9 mouse cellular contexts compared by ENCODE assay signal in genomic region chr7:79594854-79595253, GRCm38 (mm10). TPM values are rescaled to one million over a fixed set of nuclear protein-coding genes. Genes with fewer than 3 reads are reported as not detected.
A peak's percentile ranks its signal among the peaks of the same experiment; 100 is the strongest.
DNase-seq lines count a peak whose midpoint lies in the region; ATAC-seq and TF ChIP-seq lines count a peak whose summit lies in the region.
"Had no signal": no experiment of that assay in that cellular context is flagged by ENCODE, and none has a peak within 500 bp of the region (broad histone marks: within the 10 kb centered on the region; RNA-seq: fewer than 3 reads in every experiment).

No protein-coding gene starts in this region.

- no peak for TF ChIP-seq POLR2A in liver, adult 2 months (IDR thresholded peaks at IDR 0.05; ENCODE audit: extremely low read depth, insufficient read depth, low read length)

- H3K4me1 ChIP-seq in E14TG2a.4 (replicated peaks; ENCODE audit: low read depth, low read length), result peaks cover 45% of the 10 kb centered on the region
- H3K4me1 ChIP-seq in kidney, postnatal 0 days (replicated peaks; ENCODE audit: insufficient read depth, low read length), result peaks cover 3% of the 10 kb centered on the region; the same call in 1 of the 2 replicates
- H3K4me1 ChIP-seq in liver, adult 2 months (ENCODE audit: control insufficient read depth, insufficient read depth, low read length), result 0 out of 2 replicates have a peak, but pooled peaks cover 2% of the 10 kb centered on the region
- peaks cover 49% of the 10 kb centered on the region for H3K4me1 ChIP-seq in neural tube, embryonic 13.5 days (replicated peaks)

- no peak overlapping the region for H3K9ac ChIP-seq in kidney, postnatal 0 days (ENCODE audit: low read depth, low read length)
- H3K9ac ChIP-seq in liver, adult 2 months (ENCODE audit: low read depth, low read length), result no peak overlapping the region
- H3K9ac ChIP-seq in neural tube, embryonic 13.5 days, result peak overlapping the region; percentile 6; the same call in 1 of the 2 replicates
- H3K9ac ChIP-seq: heart, embryonic 15.5 days had no signal

- peaks cover 91% of the 10 kb centered on the region for H3K27me3 ChIP-seq in E14TG2a.4 (ENCODE audit: insufficient read depth, low read length)
- peaks cover 37% of the 10 kb centered on the region for H3K27me3 ChIP-seq in kidney, postnatal 0 days (ENCODE audit: insufficient read depth, low read length)
- peaks cover 16% of the 10 kb centered on the region; the same call in 1 of the 2 replicates for H3K27me3 ChIP-seq in liver, adult 2 months (ENCODE audit: control insufficient read depth, insufficient read depth, low read length)
- peaks cover 76% of the 10 kb centered on the region for H3K27me3 ChIP-seq in neural tube, embryonic 13.5 days

- WGBS in kidney, postnatal 0 days, result 15% methylated on average over 7 of the region's 7 CpGs
- WGBS in liver, adult 2 months, result 15% methylated on average over 7 of the region's 7 CpGs
- WGBS in neural tube, embryonic 13.5 days, result 12% methylated on average over 7 of the region's 7 CpGs

- TF ChIP-seq CTCF in E14TG2a.4 (conservative IDR thresholded peaks at IDR 0.05; ENCODE audit: low read length), result peak; percentile 61
- TF ChIP-seq CTCF in kidney, postnatal 0 days (IDR thresholded peaks at IDR 0.05; ENCODE audit: low read depth), result peak; percentile 96
- peak; percentile 94 for TF ChIP-seq CTCF in liver, adult 2 months (IDR thresholded peaks at IDR 0.05; ENCODE audit: low read depth, low read length)

- H3K4me3 ChIP-seq in E14TG2a.4 (replicated peaks; ENCODE audit: low read length), result no peak overlapping the region
- H3K4me3 ChIP-seq in kidney, postnatal 0 days (replicated peaks; ENCODE audit: low read depth, low read length), result no peak overlapping the region
- H3K4me3 ChIP-seq in liver, adult 2 months (ENCODE audit: insufficient read depth, low read depth, low read length), result no peak overlapping the region
- no peak overlapping the region for H3K4me3 ChIP-seq in neural tube, embryonic 13.5 days
- H3K4me3 ChIP-seq: heart, embryonic 15.5 days had no signal

- H3K27ac ChIP-seq in kidney, postnatal 0 days, result no peak overlapping the region
- H3K27ac ChIP-seq in liver, adult 2 months (replicated peaks; ENCODE audit: insufficient read depth, low read depth, low read length), result no peak overlapping the region
- H3K27ac ChIP-seq in neural tube, embryonic 13.5 days (replicated peaks), result 0 out of 2 replicates have a peak overlapping the region, but pooled peaks have one; percentile 94
- H3K27ac ChIP-seq: heart, embryonic 15.5 days had no signal

- peak; percentile 82 for ATAC-seq in granulocyte monocyte progenitor cell, adult 5-6 weeks (replicated peaks; ENCODE audit: poor library complexity, severe bottlenecking)
- ATAC-seq in kidney, postnatal 0 days (replicated peaks; ENCODE audit: low FRiP score, low read depth), result no peak; the same call in 1 of the 2 replicates
- ATAC-seq in neural tube, embryonic 13.5 days (ENCODE audit: low read depth), result peak; percentile 16

- H3K79me2 ChIP-seq in liver, adult 2 months (ENCODE audit: control insufficient read depth, insufficient read depth, low read length), result no peaks in the 10 kb centered on the region

- H3K4me2 ChIP-seq in kidney, postnatal 0 days (ENCODE audit: low read length), result no peak overlapping the region
- peak overlapping the region; percentile 68 for H3K4me2 ChIP-seq in neural tube, embryonic 13.5 days
- H3K4me2 ChIP-seq: heart, embryonic 15.5 days had no signal

- H3K36me3 ChIP-seq in E14TG2a.4 (ENCODE audit: insufficient read depth, low read length), result no peaks in the 10 kb centered on the region
- no peaks in the 10 kb centered on the region for H3K36me3 ChIP-seq in kidney, postnatal 0 days (ENCODE audit: insufficient read depth, low read length)
- H3K36me3 ChIP-seq in liver, adult 2 months (ENCODE audit: control insufficient read depth, insufficient read depth, low read length), result no peaks in the 10 kb centered on the region
- no peaks in the 10 kb centered on the region for H3K36me3 ChIP-seq in neural tube, embryonic 13.5 days
- H3K36me3 ChIP-seq: heart, embryonic 15.5 days had no signal

- peak; percentile 85 for DNase-seq in adrenal gland, postnatal 14 days
- peak; percentile 75 for DNase-seq in embryo, embryonic 11.5 days (ENCODE audit: low read depth, low spot score)
- DNase-seq in kidney, postnatal 0 days (ENCODE audit: low spot score), result peak; percentile 86
- DNase-seq in liver, adult 2 months (ENCODE audit: extremely low read depth, low read depth, low spot score), result peak; percentile 34
- DNase-seq in thymus, postnatal 25 days, result peak; percentile 44

- no peaks in the 10 kb centered on the region for H3K9me3 ChIP-seq in E14TG2a.4 (ENCODE audit: low read length)
- H3K9me3 ChIP-seq in kidney, postnatal 0 days (replicated peaks; ENCODE audit: low read length), result no peaks in the 10 kb centered on the region
- no peaks in the 10 kb centered on the region for H3K9me3 ChIP-seq in neural tube, embryonic 13.5 days
- H3K9me3 ChIP-seq: heart, embryonic 15.5 days had no signal

RNA-seq across cellular contexts. Expression of gene Rhcg, which starts 22.6 kb away (rescaled TPM):
- 1.9 and 2.4 TPM in 2 replicates for total RNA-seq in adrenal gland, postnatal 14 days (2021)
- 1.2 TPM in 1 of 2 replicates, not detected in the other for total RNA-seq in granulocyte monocyte progenitor cell, adult 5-6 weeks (2014; fragmentation: Nextera tagmentation)
- total RNA-seq in granulocyte monocyte progenitor cell, adult 5-6 weeks (2017), result 0.13 and 0.21 TPM in 2 replicates
- 117 and 135 TPM in 2 replicates for polyA plus RNA-seq in kidney, postnatal 0 days (2015; fragmentation: Nextera tagmentation; extraction: Ambion mirVana)
- total RNA-seq in liver, adult 2 months (2014; rRNA removed), result not detected in 2 replicates
- not detected in 2 replicates for polyA plus RNA-seq in liver, adult 2 months (2012; rRNA removed)
- 3.4 and 6.8 TPM in 2 replicates for polyA plus RNA-seq in neural tube, embryonic 13.5 days (2015; fragmentation: Nextera tagmentation; extraction: Ambion mirVana)
- polyA plus RNA-seq: heart, embryonic 15.5 days had no signal

Comparison
In these comparisons a context has a peak if more than half of its experiments do, and no peak if none do; other contexts are left out.
1. DNase-seq: peak in every context shown above with its lines; median percentile 86 in kidney, postnatal 0 days; 85 in adrenal gland, postnatal 14 days; 75 in embryo, embryonic 11.5 days; 44 in thymus, postnatal 25 days; 34 in liver, adult 2 months.